Mouse (Mus musculus) inflammation-experienced regulatory T-cells, adult 6 months (primary cell): ENCODE measurements around the gene Fbxw19. TPM values are rescaled to one million over a fixed set of nuclear protein-coding genes. Genes with fewer than 3 reads are reported as not detected.
"Not testable (repeated sequence)": the region's sequence is repeated elsewhere in the genome, so short reads cannot be mapped to it uniquely, and the experiment has no call there.

ENCODE experiments used
- ATAC-seq: one replicate; pipeline ENCODE4 v1.8.0; 2017
- polyA plus RNA-seq, 3 experiments: library from polyadenylated mRNA; unstranded; fragments of 100-300 nt; shearing (Covaris generic); gene quantifications; one replicate each; pipeline ENCODE4 v1.2.1; 2017

Fbxw19 gene
- not detected for polyA plus RNA-seq

- not testable (repeated sequence) for ATAC-seq
These were observed at the start of gene Fbxw19 for GRCm38 (mm10) chr9:109495775-109496174. Gene Fbxw19, minus strand, starts transcription at chr9:109495875.

- ATAC-seq, result no peak
These were observed 27.9 kb upstream of the Fbxw19 start for GRCm38 (mm10) chr9:109523385-109524064.

GRCm38 (mm10) chr9:109449040-109449439, 46.6 kb downstream of the Fbxw19 start, which contains the start of gene Fbxw16:
Gene Fbxw16, minus strand, starts transcription at chr9:109449140.
- ATAC-seq, result no peak

- ATAC-seq, result no peak
These were observed 62.7 kb downstream of the Fbxw19 start for GRCm38 (mm10) chr9:109432956-109433355.

Other genes with a start within 250 kb of the Fbxw19 start
- not detected for gene Fbxw14, start 208.2 kb downstream of the Fbxw19 start, polyA plus RNA-seq
- not detected for gene Fbxw28, start 156.2 kb downstream of the Fbxw19 start, polyA plus RNA-seq
- gene Fbxw22, start 91.6 kb downstream of the Fbxw19 start, polyA plus RNA-seq, result under 1 TPM in 1 of 3 experiments, not detected in 2; 0.19 TPM
- not detected for gene Fbxw16, start 46.7 kb downstream of the Fbxw19 start, polyA plus RNA-seq
- not detected for gene Fbxw15, start 72.4 kb upstream of the Fbxw19 start, polyA plus RNA-seq
- gene Fbxw24, start 130.2 kb upstream of the Fbxw19 start, polyA plus RNA-seq, result not detected
- gene Fbxw25, start 168.8 kb upstream of the Fbxw19 start, polyA plus RNA-seq, result not detected
- not detected for gene Fbxw18, start 206.8 kb upstream of the Fbxw19 start, polyA plus RNA-seq